Mouse (Mus musculus) CH12.LX (cell line): ENCODE data around the gene Pcdh11x. TPM values are rescaled to one million over a fixed set of nuclear protein-coding genes. Genes with fewer than 3 reads are reported as not detected.

Source experiments
- DNase-seq: peaks from one replicate; pipeline ENCODE4 v3.0.0-alpha.2; 2013; ENCODE audit errors: extremely low read depth
- H3K27ac ChIP-seq: 2 replicates; pipeline ENCODE4 v1.5.1; 2012; ENCODE audit warnings: low read depth, mild to moderate bottlenecking, control low read depth, moderate library complexity; ENCODE audit not compliant: insufficient read depth
- H3K27me3 ChIP-seq: replicated peaks from 2 replicates; pipeline ENCODE3; 2012; ENCODE audit warnings: inconsistent platforms
- H3K36me3 ChIP-seq, 2 experiments: replicated peaks in 1 of 2; 2 replicates each; pipeline versions ENCODE3 to v1.6.1; 2012; ENCODE audit warnings: inconsistent platforms in 1 of 2, low read length in 1 of 2, mild to moderate bottlenecking in 1 of 2, mixed read lengths in 1 of 2, moderate library complexity in 1 of 2; ENCODE audit not compliant: control insufficient read depth in 1 of 2, insufficient read depth in 1 of 2
- H3K4me1 ChIP-seq, 2 experiments: 2 replicates each; pipeline ENCODE4 v1.6.1; 2012; ENCODE audit warnings: inconsistent platforms in 1 of 2, moderate library complexity in 1 of 2; ENCODE audit not compliant: insufficient read depth in 2 of 2, control insufficient read depth in 1 of 2
- H3K4me2 ChIP-seq: 2 replicates; pipeline ENCODE4 v1.6.1; 2012; ENCODE audit warnings: low read depth, mild to moderate bottlenecking, control low read depth; ENCODE audit not compliant: poor library complexity, insufficient read depth, severe bottlenecking
- H3K4me3 ChIP-seq, 3 experiments: fragments of 150-350 bp in 1 of 3; sonication (generic) in 1 of 3; replicated peaks in 1 of 3; 2 replicates each; pipeline versions ENCODE3 to v1.5.1; 2011 to 2012; ENCODE audit warnings: low read depth in 2 of 3, low read length in 2 of 3, mild to moderate bottlenecking in 2 of 3, moderate library complexity in 2 of 3, control low read depth in 1 of 3, improper control_type of control experiment in 1 of 3, inconsistent platforms in 1 of 3, mixed read lengths in 1 of 3; ENCODE audit not compliant: poor library complexity in 1 of 3
- H3K79me2 ChIP-seq: replicated peaks from 2 replicates; pipeline ENCODE4 v1.6.1; 2012; ENCODE audit warnings: mild to moderate bottlenecking, moderate library complexity; ENCODE audit not compliant: control insufficient read depth, poor library complexity, insufficient read depth, severe bottlenecking; ENCODE audit errors: extremely low read depth
- H3K9ac ChIP-seq: 2 replicates; pipeline ENCODE4 v1.6.1; 2012; ENCODE audit warnings: low read depth, mild to moderate bottlenecking, control low read depth, moderate library complexity; ENCODE audit not compliant: insufficient read depth
- H3K9me3 ChIP-seq: replicated peaks from 2 replicates; pipeline ENCODE3; 2012; ENCODE audit warnings: low read length, inconsistent platforms, mixed read lengths
- BHLHE40 ChIP-seq: IDR thresholded peaks from 2 replicates; pipeline ENCODE4 v1.6.1; 2011; ENCODE audit warnings: mild to moderate bottlenecking, low read depth, low read length, improper control_type of control experiment
- CHD1 ChIP-seq: IDR thresholded peaks from 2 replicates; pipeline ENCODE4 v1.6.1; 2012; ENCODE audit warnings: low read depth, low read length, improper control_type of control experiment, inconsistent platforms
- CHD2 ChIP-seq: IDR thresholded peaks from 2 replicates; pipeline ENCODE4 v1.6.1; 2011; ENCODE audit warnings: low read length, improper control_type of control experiment
- CTCF ChIP-seq, 2 experiments: IDR thresholded peaks in 1 of 2; conservative IDR thresholded peaks in 1 of 2; 2 replicates each; pipeline ENCODE4 v1.5.1; 2011 to 2012; ENCODE audit warnings: low read depth in 2 of 2, low read length in 2 of 2, improper control_type of control experiment in 1 of 2, inconsistent platforms in 1 of 2, mild to moderate bottlenecking in 1 of 2, moderate library complexity in 1 of 2
- E2F4 ChIP-seq: IDR thresholded peaks from 2 replicates; pipeline ENCODE4 v1.6.1; 2011; ENCODE audit warnings: low read depth, low read length, improper control_type of control experiment; ENCODE audit not compliant: insufficient replicate concordance
- ELF1 ChIP-seq: IDR thresholded peaks from 2 replicates; pipeline ENCODE4 v1.6.1; 2014; ENCODE audit warnings: low read depth, mild to moderate bottlenecking, inconsistent platforms, low read length, improper control_type of control experiment
- EP300 ChIP-seq: IDR thresholded peaks from 2 replicates; pipeline ENCODE4 v1.6.1; 2011; ENCODE audit warnings: low read length, improper control_type of control experiment
- JUN ChIP-seq: IDR thresholded peaks from 2 replicates; pipeline ENCODE4 v1.6.1; 2011; ENCODE audit warnings: low read depth, mild to moderate bottlenecking, low read length, improper control_type of control experiment, moderate library complexity; ENCODE audit not compliant: insufficient read depth
- KAT2A ChIP-seq: IDR thresholded peaks from 2 replicates; pipeline ENCODE4 v1.6.1; 2012; ENCODE audit warnings: low read length, improper control_type of control experiment, inconsistent platforms; ENCODE audit not compliant: insufficient replicate concordance
- MAFK ChIP-seq: IDR thresholded peaks from 2 replicates; pipeline ENCODE4 v1.6.1; 2011; ENCODE audit warnings: low read length, improper control_type of control experiment; ENCODE audit not compliant: insufficient replicate concordance
- MAX ChIP-seq: IDR thresholded peaks from 2 replicates; pipeline ENCODE4 v1.6.1; 2011; ENCODE audit warnings: low read length, improper control_type of control experiment
- MAZ ChIP-seq: IDR thresholded peaks from 2 replicates; pipeline ENCODE4 v1.6.1; 2012; ENCODE audit warnings: low read depth, mild to moderate bottlenecking, inconsistent platforms, low read length, improper control_type of control experiment, moderate library complexity
- MXI1 ChIP-seq: IDR thresholded peaks from 2 replicates; pipeline ENCODE4 v1.6.1; 2011; ENCODE audit warnings: mild to moderate bottlenecking, low read depth, low read length, improper control_type of control experiment
- PAX5 ChIP-seq: IDR thresholded peaks from 2 replicates; pipeline ENCODE4 v1.6.1; 2012; ENCODE audit warnings: low read length, inconsistent platforms, mixed read lengths
- RAD21 ChIP-seq: IDR thresholded peaks from 2 replicates; pipeline ENCODE4 v1.6.1; 2011; ENCODE audit warnings: low read depth, mild to moderate bottlenecking, low read length, improper control_type of control experiment, moderate library complexity
- SIN3A ChIP-seq: IDR thresholded peaks from 2 replicates; pipeline ENCODE4 v1.6.1; 2012; ENCODE audit warnings: low read length, improper control_type of control experiment, inconsistent platforms
- TCF12 ChIP-seq: IDR thresholded peaks from 2 replicates; pipeline ENCODE4 v1.6.1; 2014; ENCODE audit warnings: low read depth, mild to moderate bottlenecking, inconsistent platforms, low read length, improper control_type of control experiment
- USF2 ChIP-seq: conservative IDR thresholded peaks from 2 replicates; pipeline ENCODE4 v1.6.1; 2011; ENCODE audit warnings: low read depth, low read length, improper control_type of control experiment
- ZC3H11A ChIP-seq: IDR thresholded peaks from 2 replicates; pipeline ENCODE4 v1.6.1; 2012; ENCODE audit warnings: low read depth, mild to moderate bottlenecking, inconsistent platforms, low read length, improper control_type of control experiment
- ZKSCAN1 ChIP-seq: IDR thresholded peaks from 2 replicates; pipeline ENCODE4 v1.6.1; 2012; ENCODE audit warnings: low read depth, inconsistent platforms, low read length, improper control_type of control experiment, borderline replicate concordance
- ZMIZ1 ChIP-seq: IDR thresholded peaks from 2 replicates; pipeline ENCODE4 v1.6.1; 2012; ENCODE audit warnings: low read depth, mild to moderate bottlenecking, inconsistent platforms, low read length, improper control_type of control experiment
- ZNF384 ChIP-seq: IDR thresholded peaks from 2 replicates; pipeline ENCODE4 v1.6.1; 2012; ENCODE audit warnings: low read depth, low read length, improper control_type of control experiment, inconsistent platforms
- dilution Hi-C: fragments of 300-500 bp; cut with MboI; formaldehyde crosslinking; loops from 2 replicates; pipeline ENCODE4 v1.14.3; 2020; ENCODE audit warnings: low sequenced_read_pairs; ENCODE audit not compliant: extremely low pct_unique_long_range_greater_than_20kb, extremely low pct_ligation_motif_present
- in situ Hi-C: fragments of 300-500 bp; cut with MboI; formaldehyde crosslinking; loops from 3 replicates; pipeline ENCODE4 v1.14.3; 2019; ENCODE audit warnings: low sequenced_read_pairs, low pct_ligation_motif_present, low pct_unique_long_range_greater_than_20kb, mixed read lengths
- polyA plus RNA-seq: library from polyadenylated mRNA; unstranded; fragments of >175 nt; gene quantifications from 2 replicates; pipeline ENCODE4 v1.2.1, GENCODE M21; 2012; ENCODE audit warnings: low read depth; ENCODE audit not compliant: insufficient read length
- total RNA-seq, 2 experiments: library from RNA; depleted of rRNA; stranded (reverse); fragments of 300-350 nt in 1 of 2; fragments of >200 nt in 1 of 2; gene quantifications; 2 replicates each; pipeline ENCODE4 v1.2.3; 2012 to 2014

Gene Pcdh11x
- total and polyA plus RNA-seq, 3 experiments = not detected

- H3K27me3 ChIP-seq = no peaks in the 10 kb centered on the region
- no peak overlapping the region for H3K4me3 ChIP-seq
- DNase-seq = no peak
- H3K4me1 ChIP-seq = no peaks in the 10 kb centered on the region
- H3K9me3 ChIP-seq = peaks cover 20% of the 10 kb centered on the region
- dilution Hi-C loops (no loop called here), in situ Hi-C loops (no loop called here)
- TF ChIP-seq MAFK = no peak
- TF ChIP-seq, all 38 proteins: peak for 0
- Histone ChIP-seq H3K36me3 (no peaks in the 10 kb centered on the region), H3K4me2 (no peak overlapping the region), H3K79me2 (no peaks in the 10 kb centered on the region), H3K27ac (no peak overlapping the region), H3K9ac (no peak overlapping the region)
Observed at GRCm38 (mm10) chrX:120291696-120292095, 1.6 kb downstream of the Pcdh11x start.

GRCm38 (mm10) chrX:120292832-120293750 lies 3.0 kb downstream of the Pcdh11x start:
- no peak overlapping the region for H3K4me2 ChIP-seq
- in situ Hi-C loops = no loop called here

GRCm38 (mm10) chrX:120301469-120302175 lies 11.6 kb downstream of the Pcdh11x start:
- Histone ChIP-seq H3K36me3 (no peaks in the 10 kb centered on the region), H3K79me2 (no peaks in the 10 kb centered on the region), H3K4me1 (no peaks in the 10 kb centered on the region), H3K4me3 (no peak overlapping the region), H3K9me3 (no peaks in the 10 kb centered on the region), H3K27me3 (no peaks in the 10 kb centered on the region), H3K4me2 (no peak overlapping the region), H3K27ac (no peak overlapping the region), H3K9ac (no peak overlapping the region)
- no peak for DNase-seq
- in situ Hi-C loops (no loop called here), dilution Hi-C loops (no loop called here)
- TF ChIP-seq CHD2 (no peak), RAD21 (no peak), PAX5 (no peak), CTCF (conservative IDR thresholded peaks at IDR 0.05 in 1 of 2, IDR thresholded peaks at IDR 0.05 in 1 of 2; ENCODE audit: low read depth in 2 of 2, low read length in 2 of 2) (no peak), TCF12 (no peak), USF2 (no peak), ZKSCAN1 (no peak), E2F4 (no peak), ZNF384 (no peak), ZMIZ1 (no peak)
- TF ChIP-seq, all 38 proteins: peak for 0

More at GRCm38 (mm10) chrX:120292832-120293750, 3.0 kb downstream of the Pcdh11x start:
- TF ChIP-seq SIN3A (no peak), KAT2A (no peak), PAX5 (no peak), ELF1 (no peak), EP300 (no peak), ZMIZ1 (no peak), ZC3H11A (no peak), BHLHE40 (no peak), MXI1 (no peak), JUN (no peak), MAZ (no peak), CHD1 (no peak), MAX (no peak)
- H3K4me1 ChIP-seq = no peaks in the 10 kb centered on the region
- no peaks in the 10 kb centered on the region for H3K79me2 ChIP-seq
- no peaks in the 10 kb centered on the region for H3K27me3 ChIP-seq
- no peaks in the 10 kb centered on the region for H3K36me3 ChIP-seq
- H3K9me3 ChIP-seq = peaks cover 20% of the 10 kb centered on the region
- H3K27ac ChIP-seq = no peak overlapping the region
- dilution Hi-C loops = no loop called here
- H3K9ac ChIP-seq = no peak overlapping the region
- H3K4me3 ChIP-seq = no peak overlapping the region
- no peak for DNase-seq
